Mouse (Mus musculus): ENCODE measurements around the gene Rpl13a. TPM values are rescaled to one million over a fixed set of nuclear protein-coding genes. Genes with fewer than 3 reads are reported as not detected.
A peak's percentile ranks its signal among the peaks of the same experiment; 100 is the strongest.
"Not testable (repeated sequence)": the region's sequence is repeated elsewhere in the genome, so short reads cannot be mapped to it uniquely, and the experiment has no call there.

Gene Rpl13a
- total RNA-seq, 2 experiments from 2014 or later: 573 to 686 TPM

DNA sequence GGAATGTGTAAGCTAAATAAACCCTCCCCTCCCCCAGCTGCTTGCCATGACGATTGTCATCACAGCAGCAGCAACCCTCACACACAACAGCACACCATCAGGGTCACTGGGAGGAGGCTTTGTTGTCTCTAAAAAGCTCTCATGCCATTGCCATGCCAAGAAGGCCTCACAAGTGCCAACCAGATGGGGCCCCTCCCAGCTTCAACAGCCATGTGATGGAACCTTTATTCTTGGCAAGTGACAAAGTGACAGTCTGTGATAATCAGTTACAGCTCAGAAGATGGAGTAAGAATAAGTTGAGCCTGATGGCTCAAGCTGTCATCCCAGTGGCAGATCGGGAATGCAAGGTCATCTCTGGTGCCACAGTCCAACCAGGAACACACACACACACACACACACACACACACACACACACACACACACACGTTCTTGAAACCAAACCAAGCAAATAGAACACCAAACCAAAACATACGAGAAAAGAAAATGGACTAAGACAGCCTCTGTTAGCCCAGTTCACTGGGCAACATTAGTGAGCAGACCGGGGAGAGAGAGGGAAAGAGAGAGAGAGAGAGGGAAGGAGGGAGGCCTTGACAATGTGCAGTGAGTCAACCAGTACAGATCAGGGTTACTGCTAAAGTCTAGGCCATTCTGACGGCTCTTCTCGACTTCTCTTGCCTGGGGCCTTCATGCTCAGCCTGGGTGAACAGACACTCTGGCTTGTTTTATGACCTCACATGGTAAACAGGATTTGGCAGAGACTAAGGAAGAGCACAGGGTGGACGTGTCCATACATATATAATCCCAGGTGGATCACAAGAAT, 11.6 kb upstream of the Rpl13a start:
- intact Hi-C loops (cut with DNase I): no loop called here

DNA sequence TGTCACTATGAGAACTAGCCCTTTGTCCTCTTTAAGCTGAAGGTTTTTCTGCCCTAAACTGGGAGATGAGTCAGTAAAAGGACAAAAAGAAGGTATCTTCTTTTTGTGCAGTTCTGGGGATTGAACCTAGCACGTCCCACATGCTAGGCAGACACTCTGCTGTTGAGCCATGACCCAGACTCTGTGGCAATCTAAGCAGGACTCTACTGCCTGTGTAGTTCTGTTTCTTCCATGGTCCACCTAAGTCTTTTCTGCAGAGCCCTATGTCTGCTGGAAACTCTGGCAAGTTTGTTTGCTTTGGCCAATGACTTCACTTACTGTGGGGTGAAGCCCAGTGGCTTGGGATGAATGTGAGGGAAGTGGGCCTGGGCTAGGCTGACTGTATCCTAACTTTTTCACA, 9.8 kb upstream of the Rpl13a start:
- no peak for DNase-seq
- intact Hi-C loops (cut with DNase I): no loop called here

More for the DNA sequence above, 11.6 kb upstream of the Rpl13a start:
- no peak for DNase-seq

GRCm38 (mm10) chr7:45137171-45138006, 8.8 kb upstream of the Rpl13a start:
- no peak for DNase-seq
- intact Hi-C loops (cut with DNase I): no loop called here

DNA sequence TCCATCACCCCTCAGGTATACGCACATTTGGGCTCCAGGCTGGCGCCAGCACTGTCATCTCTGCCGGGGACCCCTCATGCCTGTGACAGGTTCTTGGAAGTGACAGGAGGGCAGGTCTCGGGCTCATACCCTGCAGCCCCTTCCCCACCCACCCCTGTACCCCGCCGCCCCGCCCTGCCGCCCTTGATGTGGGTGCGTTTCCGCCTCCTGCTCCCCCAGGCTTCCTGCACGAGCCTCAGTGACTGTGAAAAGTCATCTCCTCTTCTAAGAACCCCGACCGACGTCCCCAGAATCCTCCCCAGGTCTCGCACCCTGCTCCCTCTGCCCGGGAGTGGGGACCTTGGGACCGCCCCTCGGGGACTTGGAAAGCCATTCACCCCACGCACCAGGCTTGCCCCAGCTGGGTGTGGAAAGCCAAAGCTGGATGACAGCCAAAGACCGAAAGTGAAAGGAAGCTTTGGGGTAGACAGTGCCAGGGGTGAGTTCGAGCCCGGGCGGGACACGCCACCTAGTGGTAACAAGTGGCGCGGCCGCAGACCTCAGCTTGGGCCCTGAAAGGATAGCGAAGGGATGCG, 7.5 kb upstream of the Rpl13a start, which contains the start of the genes Gm45713 and Flt3l:
Gene Gm45713 (minus strand): TSS at position 239 of the 575 bp plus-strand sequence.
Gene Flt3l (minus strand): TSS at position 440 of the 575 bp plus-strand sequence.
- intact Hi-C loops (cut with DNase I): loop anchor here (1.0 kb wide), 1 partner anchor 56 kb away; no protein-coding TSS in a partner anchor
- DNase-seq: peak; percentile 93 to 97

- DNase-seq: no peak
- intact Hi-C loops (cut with DNase I): no loop called here
Observed at GRCm38 (mm10) chr7:45135370-45135769, 6.8 kb upstream of the Rpl13a start.

GRCm38 (mm10) chr7:45134544-45135026, 6.0 kb upstream of the Rpl13a start:
- peak in 1 of 2 experiments; percentile 52 for DNase-seq
- intact Hi-C loops (cut with DNase I): loop anchor here (5.0 kb wide), 1 partner anchor 152 kb away; no protein-coding TSS in a partner anchor

DNA sequence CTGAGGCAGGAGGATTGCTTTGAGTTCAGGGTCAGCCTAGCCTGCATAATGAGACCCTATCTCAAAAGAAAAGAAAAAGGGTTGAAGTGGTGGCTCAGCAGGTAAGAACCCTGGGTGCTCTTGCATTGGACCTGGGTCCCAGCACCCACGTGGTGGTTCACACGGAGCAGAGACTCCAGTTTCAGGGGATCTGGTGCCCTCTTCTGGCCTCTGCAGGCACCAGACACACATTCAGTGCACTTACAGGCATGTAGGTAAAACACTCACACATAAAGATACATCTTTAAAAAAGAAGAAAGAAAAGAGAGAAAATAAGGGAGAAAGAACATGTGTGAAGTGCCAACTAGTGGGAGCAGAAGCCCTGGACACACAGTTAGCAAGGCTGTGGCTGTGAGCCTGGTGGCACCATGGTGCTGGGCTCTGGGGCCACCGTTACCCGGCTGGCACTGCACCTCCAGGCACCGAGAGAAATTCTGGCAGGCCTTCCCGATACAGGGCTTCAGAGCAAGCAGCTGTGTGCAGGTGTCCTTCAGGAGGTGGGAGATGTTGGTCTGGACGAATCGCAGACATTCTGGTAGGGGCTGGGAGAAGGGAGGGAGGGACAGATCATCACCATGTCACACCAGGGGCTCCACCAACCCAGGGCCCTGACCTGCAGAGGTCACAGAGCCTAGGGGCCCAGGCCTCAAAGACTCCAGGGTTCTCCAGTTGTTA, 5.0 kb upstream of the Rpl13a start:
- no peak for DNase-seq
- intact Hi-C loops (cut with DNase I): loop anchor here (5.0 kb wide), 1 partner anchor 151 kb away; no protein-coding TSS in a partner anchor

GRCm38 (mm10) chr7:45131850-45132249, 3.3 kb upstream of the Rpl13a start:
- no peak for DNase-seq
- intact Hi-C loops (cut with DNase I): loop anchor here (5.0 kb wide), 1 partner anchor 150 kb away; no protein-coding TSS in a partner anchor

DNA sequence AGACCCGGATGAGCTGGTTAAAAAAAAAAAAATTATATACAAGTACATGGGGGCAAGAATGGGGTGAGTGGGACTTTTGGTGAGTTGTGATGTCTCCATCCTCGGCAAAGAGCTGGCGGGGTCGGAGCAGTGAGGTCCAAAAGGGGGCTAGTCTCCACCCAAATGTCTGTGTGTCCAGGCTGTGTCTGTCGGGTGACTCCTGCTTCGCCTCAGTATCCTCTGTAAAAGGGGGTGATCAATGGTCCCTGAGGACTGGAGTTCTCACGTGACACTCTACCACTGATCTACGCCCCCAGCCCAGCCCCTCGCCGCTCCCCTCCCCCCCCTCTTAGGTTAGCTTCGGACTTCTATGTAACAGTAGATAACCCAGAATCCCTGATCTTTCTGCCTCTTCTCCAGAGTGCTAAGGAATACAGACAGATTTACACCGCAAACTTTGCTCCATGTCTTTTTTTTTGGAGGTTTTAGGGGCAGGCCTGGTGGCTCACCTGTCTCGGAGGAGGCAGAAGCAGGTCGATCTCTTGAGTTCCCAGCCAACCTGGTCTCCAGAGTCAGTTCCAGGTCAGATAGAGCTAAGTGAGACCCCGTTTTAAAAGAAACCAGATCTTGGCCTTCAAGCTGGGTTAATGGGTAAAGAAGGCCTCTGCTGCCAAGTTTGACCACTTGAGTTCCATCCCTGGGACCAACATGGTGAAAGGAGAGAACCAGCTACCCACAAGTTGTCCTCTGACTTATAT, 1.4 kb upstream of the Rpl13a start:
- DNase-seq: no peak
- intact Hi-C loops (cut with DNase I): loop anchor here (5.0 kb wide), 1 partner anchor 148 kb away; no protein-coding TSS in a partner anchor

DNA sequence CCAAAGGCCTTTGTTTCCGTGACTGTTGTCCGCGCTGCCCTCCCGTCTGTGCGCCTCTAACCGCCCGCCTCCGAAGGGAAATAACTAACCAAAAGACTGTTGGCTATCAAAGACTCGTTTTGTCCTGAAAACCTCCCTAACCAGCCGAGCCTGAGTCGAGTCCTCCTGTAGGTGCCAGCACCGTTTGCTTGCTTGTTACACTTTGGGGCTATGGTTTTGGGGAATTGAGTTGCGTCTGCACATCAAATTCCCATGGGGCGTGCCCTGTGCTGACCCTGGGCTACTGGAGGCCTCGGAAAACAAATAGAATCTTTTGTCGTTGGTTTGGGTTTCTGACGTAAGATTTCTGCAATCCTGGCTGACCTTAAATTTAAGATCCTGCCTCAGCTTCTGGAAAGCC, 757 bp upstream of the Rpl13a start:
- intact Hi-C loops (cut with DNase I): no loop called here
- peak; percentile 54 to 62 for DNase-seq

GRCm38 (mm10) chr7:45127700-45128224, 799 bp downstream of the Rpl13a start:
- intact Hi-C loops (cut with DNase I): no loop called here

DNA sequence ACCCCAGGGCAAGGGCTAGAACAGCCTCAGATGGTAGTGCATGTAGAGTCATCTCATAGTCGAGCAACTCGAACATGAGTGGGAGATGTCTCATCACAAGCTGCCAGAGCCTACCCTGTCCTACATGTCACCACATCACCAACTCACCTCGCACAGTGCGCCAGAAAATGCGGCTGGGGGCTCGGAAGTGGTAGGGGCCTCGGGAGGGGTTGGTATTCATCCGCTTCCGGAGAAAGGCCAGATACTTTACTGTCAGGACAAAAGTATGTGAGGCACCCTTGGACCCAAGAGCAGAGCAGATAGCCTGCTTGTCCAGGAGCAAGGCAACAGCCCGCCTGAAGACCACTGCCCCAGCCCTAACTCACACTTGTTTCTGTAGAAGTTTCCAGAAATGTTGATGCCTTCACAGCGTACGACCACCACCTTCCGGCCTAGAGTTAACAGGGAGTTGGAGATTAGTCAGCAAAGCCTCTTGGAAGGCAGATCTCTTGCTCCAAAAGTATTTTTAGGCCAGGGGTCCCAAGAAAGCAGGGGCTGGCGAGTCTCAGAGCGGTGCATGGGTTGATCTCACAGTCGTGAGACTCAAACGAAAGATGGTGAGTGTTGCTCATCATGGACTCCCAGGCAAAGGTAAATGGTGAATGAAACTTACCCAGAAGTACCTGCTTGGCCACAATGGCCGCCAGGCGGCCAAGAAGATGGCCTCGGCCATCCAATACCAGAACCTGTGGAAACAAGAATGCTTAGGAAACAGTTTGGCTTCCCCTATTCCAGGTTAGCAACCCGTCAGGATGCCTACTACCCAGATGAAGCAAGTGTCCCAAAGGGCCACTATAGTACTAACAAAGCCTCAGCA, 1.5 kb downstream of the Rpl13a start:
- intact Hi-C loops (cut with DNase I): no loop called here
- no peak for DNase-seq

More at GRCm38 (mm10) chr7:45127700-45128224, 799 bp downstream of the Rpl13a start:
- DNase-seq: no peak

GRCm38 (mm10) chr7:45126147-45126843, 2.3 kb downstream of the Rpl13a start:
- no peak for DNase-seq
- intact Hi-C loops (cut with DNase I): no loop called here

- intact Hi-C loops (cut with DNase I); DNase-seq: not testable (repeated sequence)
Observed at GRCm38 (mm10) chr7:45125649-45126048, 2.9 kb downstream of the Rpl13a start.

GRCm38 (mm10) chr7:45125144-45125600, 3.4 kb downstream of the Rpl13a start:
- intact Hi-C loops (cut with DNase I): no loop called here

DNA sequence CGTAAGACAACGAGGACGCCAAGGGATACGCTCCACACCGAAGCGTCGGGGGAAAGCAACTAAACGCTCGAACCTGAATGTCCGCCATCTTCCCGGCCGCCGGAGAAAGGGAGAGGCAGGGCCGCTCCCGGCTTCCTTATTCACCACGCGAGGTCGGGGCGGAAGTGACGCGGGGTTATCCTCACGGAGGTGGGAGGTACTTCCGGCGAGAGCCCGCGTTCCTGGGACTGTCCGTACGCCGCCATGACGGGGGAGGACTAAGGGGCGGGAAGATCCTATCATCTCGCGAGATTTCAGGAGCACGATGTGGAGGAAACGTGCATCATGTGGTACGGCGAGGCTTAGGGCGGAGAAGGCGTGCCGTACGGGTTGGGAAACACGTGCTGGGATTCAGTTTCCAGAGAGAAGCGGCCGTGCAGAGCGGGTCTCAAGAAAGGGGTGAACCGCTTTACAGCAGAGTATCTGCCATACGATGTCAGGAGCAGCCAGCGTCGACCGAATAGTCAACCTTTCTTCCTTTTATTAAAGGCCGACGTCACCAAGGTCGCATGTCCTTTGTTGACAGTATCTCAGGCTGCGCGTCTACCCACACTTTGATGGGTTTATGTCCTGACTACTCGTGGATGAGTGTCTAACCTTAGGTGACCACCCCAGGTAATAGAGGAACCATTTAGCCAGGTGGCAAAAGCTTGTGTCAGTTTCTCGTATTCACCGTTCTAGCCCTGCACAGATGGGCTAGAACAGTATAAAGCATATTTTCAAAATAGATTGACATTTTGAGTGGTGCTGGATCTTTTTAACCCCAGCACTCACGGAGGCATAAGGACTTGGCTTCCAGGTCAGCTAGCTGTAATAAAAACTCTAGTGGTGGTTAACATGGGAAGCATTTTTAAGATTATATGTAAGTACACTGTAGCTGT, 4.1 kb downstream of the Rpl13a start, which contains the start of gene Rps11:
Gene Rps11 (minus strand): TSS at position 216 of the 920 bp plus-strand sequence.
- DNase-seq: peak; percentile 97 to 99
- intact Hi-C loops (cut with DNase I): loop anchor here (5.0 kb wide), 1 partner anchor 42 kb away; no protein-coding TSS in a partner anchor

More at GRCm38 (mm10) chr7:45125144-45125600, 3.4 kb downstream of the Rpl13a start:
- no peak for DNase-seq
